Mouse (Mus musculus): ENCODE data around the gene Scimp. TPM values are rescaled to one million over a fixed set of nuclear protein-coding genes. Genes with fewer than 3 reads are reported as not detected.

Scimp gene
- 0.50 and 0.83 TPM in 2 replicates for polyA plus RNA-seq (2014; fragmentation: Nextera tagmentation; extraction: Ambion mirVana)

GRCm38 (mm10) chr11:70812365-70812764, at the start of gene Scimp:
Scimp (minus strand) TSS chr11:70812586.
- no peaks in the 10 kb centered on the region for H3K36me3 ChIP-seq (ENCODE audit: control insufficient read depth, insufficient read depth, low read length)
- H3K9me3 ChIP-seq (ENCODE audit: control insufficient read depth, low read length): no peaks in the 10 kb centered on the region
- WGBS: 84% methylated on average over 7 of the region's 7 CpGs
- DNase-seq (ENCODE audit: low spot score) (no peak), ATAC-seq (ENCODE audit: low read depth) (no peak)
- no peak within 1 kb of the TSS for H3K4me2 ChIP-seq (ENCODE audit: low read depth, low read length)
- H3K9ac ChIP-seq (ENCODE audit: low read depth, low read length): no peak within 1 kb of the TSS
- no peak within 1 kb of the TSS for H3K27ac ChIP-seq (replicated peaks; ENCODE audit: low read depth, low read length)
- no peak within 1 kb of the TSS for H3K4me3 ChIP-seq (ENCODE audit: low read depth, low read length)
- H3K27me3 ChIP-seq (replicated peaks; ENCODE audit: control insufficient read depth, insufficient read depth, low read length): no peaks in the 10 kb centered on the region
- H3K4me1 ChIP-seq (ENCODE audit: control insufficient read depth, insufficient read depth, low read length): no peaks in the 10 kb centered on the region

GRCm38 (mm10) chr11:70860371-70860770, 48.0 kb upstream of the Scimp start:
- WGBS: 76% methylated on average over 1 of the region's 1 CpGs

GRCm38 (mm10) chr11:70846029-70846428, 33.6 kb upstream of the Scimp start:
- no peak for DNase-seq (ENCODE audit: low spot score)
- H3K9ac ChIP-seq (ENCODE audit: low read depth, low read length): peak overlapping the region; percentile 95; the same call in 1 of the 2 replicates
- peaks cover 14% of the 10 kb centered on the region for H3K4me1 ChIP-seq (ENCODE audit: control insufficient read depth, insufficient read depth, low read length)
- no peaks in the 10 kb centered on the region for H3K36me3 ChIP-seq (ENCODE audit: control insufficient read depth, insufficient read depth, low read length)
- ATAC-seq (ENCODE audit: low read depth): no peak
- H3K27ac ChIP-seq (replicated peaks; ENCODE audit: low read depth, low read length): no peak overlapping the region
- peak overlapping the region; percentile 82 for H3K4me2 ChIP-seq (ENCODE audit: low read depth, low read length)
- peak overlapping the region; percentile 94 for H3K4me3 ChIP-seq (ENCODE audit: low read depth, low read length)
- 51% methylated on average over 2 of the region's 2 CpGs for WGBS
- H3K9me3 ChIP-seq (ENCODE audit: control insufficient read depth, low read length): no peaks in the 10 kb centered on the region
- no peaks in the 10 kb centered on the region for H3K27me3 ChIP-seq (replicated peaks; ENCODE audit: control insufficient read depth, insufficient read depth, low read length)

More at GRCm38 (mm10) chr11:70860371-70860770, 48.0 kb upstream of the Scimp start:
- Histone ChIP-seq H3K27me3 (replicated peaks; ENCODE audit: control insufficient read depth, insufficient read depth, low read length) (no peaks in the 10 kb centered on the region), H3K4me1 (ENCODE audit: control insufficient read depth, insufficient read depth, low read length) (no peaks in the 10 kb centered on the region), H3K27ac (replicated peaks; ENCODE audit: low read depth, low read length) (no peak overlapping the region), H3K4me3 (ENCODE audit: low read depth, low read length) (no peak overlapping the region), H3K4me2 (ENCODE audit: low read depth, low read length) (no peak overlapping the region), H3K9me3 (ENCODE audit: control insufficient read depth, low read length) (no peaks in the 10 kb centered on the region), H3K36me3 (ENCODE audit: control insufficient read depth, insufficient read depth, low read length) (no peaks in the 10 kb centered on the region), H3K9ac (ENCODE audit: low read depth, low read length) (no peak overlapping the region)
- ATAC-seq (ENCODE audit: low read depth) (no peak), DNase-seq (ENCODE audit: low spot score) (no peak)

- Histone ChIP-seq H3K4me2 (ENCODE audit: low read depth, low read length) (peak overlapping the region; percentile 82), H3K27ac (replicated peaks; ENCODE audit: low read depth, low read length) (0 out of 2 replicates have a peak overlapping the region, but pooled peaks have one; percentile 45), H3K4me1 (ENCODE audit: control insufficient read depth, insufficient read depth, low read length) (peaks cover 14% of the 10 kb centered on the region), H3K9ac (ENCODE audit: low read depth, low read length) (peak overlapping the region; percentile 95), H3K9me3 (ENCODE audit: control insufficient read depth, low read length) (no peaks in the 10 kb centered on the region), H3K4me3 (ENCODE audit: low read depth, low read length) (peak overlapping the region; percentile 94), H3K36me3 (ENCODE audit: control insufficient read depth, insufficient read depth, low read length) (no peaks in the 10 kb centered on the region), H3K27me3 (replicated peaks; ENCODE audit: control insufficient read depth, insufficient read depth, low read length) (no peaks in the 10 kb centered on the region)
- no peak for DNase-seq (ENCODE audit: low spot score)
- 3% methylated on average over 19 of the region's 19 CpGs for WGBS
- ATAC-seq (ENCODE audit: low read depth): no peak
Observed at GRCm38 (mm10) chr11:70845457-70845978, 33.1 kb upstream of the Scimp start.

- Histone ChIP-seq H3K9ac (ENCODE audit: low read depth, low read length) (peak within 1 kb of the TSS; percentile 95), H3K9me3 (ENCODE audit: control insufficient read depth, low read length) (no peaks in the 10 kb centered on the region), H3K27ac (replicated peaks; ENCODE audit: low read depth, low read length) (peak within 1 kb of the TSS; percentile 45), H3K4me2 (ENCODE audit: low read depth, low read length) (peak within 1 kb of the TSS; percentile 82), H3K4me1 (ENCODE audit: control insufficient read depth, insufficient read depth, low read length) (peaks cover 14% of the 10 kb centered on the region), H3K36me3 (ENCODE audit: control insufficient read depth, insufficient read depth, low read length) (no peaks in the 10 kb centered on the region), H3K4me3 (ENCODE audit: low read depth, low read length) (peak within 1 kb of the TSS; percentile 94), H3K27me3 (replicated peaks; ENCODE audit: control insufficient read depth, insufficient read depth, low read length) (no peaks in the 10 kb centered on the region)
- DNase-seq (ENCODE audit: low spot score) (peak; percentile 97), ATAC-seq (ENCODE audit: low read depth) (peak; percentile 96)
- WGBS: under 1% methylated on average over 53 of the region's 88 CpGs
Observed at GRCm38 (mm10) chr11:70844559-70845456, 32.4 kb upstream of the Scimp start, which contains the start of gene Rabep1. Rabep1 (plus strand) TSS chr11:70844778.

- 0 out of 2 replicates have a peak, but pooled peaks have one; percentile 30 for ATAC-seq (ENCODE audit: low read depth)
- DNase-seq (ENCODE audit: low spot score): peak; percentile 49
- H3K27ac ChIP-seq (replicated peaks; ENCODE audit: low read depth, low read length): peak overlapping the region; percentile 45
- H3K4me3 ChIP-seq (ENCODE audit: low read depth, low read length): peak overlapping the region; percentile 94
- H3K36me3 ChIP-seq (ENCODE audit: control insufficient read depth, insufficient read depth, low read length): no peaks in the 10 kb centered on the region
- H3K4me2 ChIP-seq (ENCODE audit: low read depth, low read length): peak overlapping the region; percentile 82
- no peaks in the 10 kb centered on the region for H3K27me3 ChIP-seq (replicated peaks; ENCODE audit: control insufficient read depth, insufficient read depth, low read length)
- no peaks in the 10 kb centered on the region for H3K9me3 ChIP-seq (ENCODE audit: control insufficient read depth, low read length)
- H3K4me1 ChIP-seq (ENCODE audit: control insufficient read depth, insufficient read depth, low read length): peaks cover 14% of the 10 kb centered on the region
- peak overlapping the region; percentile 95; the same call in 1 of the 2 replicates for H3K9ac ChIP-seq (ENCODE audit: low read depth, low read length)
- WGBS: 14% methylated on average over 12 of the region's 12 CpGs
Observed at GRCm38 (mm10) chr11:70843701-70844551, 31.5 kb upstream of the Scimp start.

GRCm38 (mm10) chr11:70842983-70843382, 30.6 kb upstream of the Scimp start:
- Histone ChIP-seq H3K4me1 (ENCODE audit: control insufficient read depth, insufficient read depth, low read length) (peaks cover 14% of the 10 kb centered on the region), H3K9me3 (ENCODE audit: control insufficient read depth, low read length) (no peaks in the 10 kb centered on the region), H3K27ac (replicated peaks; ENCODE audit: low read depth, low read length) (no peak overlapping the region), H3K9ac (ENCODE audit: low read depth, low read length) (no peak overlapping the region), H3K4me2 (ENCODE audit: low read depth, low read length) (no peak overlapping the region), H3K36me3 (ENCODE audit: control insufficient read depth, insufficient read depth, low read length) (no peaks in the 10 kb centered on the region), H3K4me3 (ENCODE audit: low read depth, low read length) (no peak overlapping the region), H3K27me3 (replicated peaks; ENCODE audit: control insufficient read depth, insufficient read depth, low read length) (no peaks in the 10 kb centered on the region)
- ATAC-seq (ENCODE audit: low read depth): no peak
- DNase-seq (ENCODE audit: low spot score): no peak
- WGBS: 52% methylated on average over 4 of the region's 4 CpGs

- Histone ChIP-seq H3K9ac (ENCODE audit: low read depth, low read length) (no peak overlapping the region), H3K4me3 (ENCODE audit: low read depth, low read length) (no peak overlapping the region), H3K9me3 (ENCODE audit: control insufficient read depth, low read length) (no peaks in the 10 kb centered on the region), H3K36me3 (ENCODE audit: control insufficient read depth, insufficient read depth, low read length) (no peaks in the 10 kb centered on the region), H3K4me1 (ENCODE audit: control insufficient read depth, insufficient read depth, low read length) (no peaks in the 10 kb centered on the region), H3K4me2 (ENCODE audit: low read depth, low read length) (no peak overlapping the region), H3K27me3 (replicated peaks; ENCODE audit: control insufficient read depth, insufficient read depth, low read length) (no peaks in the 10 kb centered on the region), H3K27ac (replicated peaks; ENCODE audit: low read depth, low read length) (no peak overlapping the region)
- peak; percentile 80 for ATAC-seq (ENCODE audit: low read depth)
- 28% methylated on average over 2 of the region's 2 CpGs for WGBS
- DNase-seq (ENCODE audit: low spot score): peak; percentile 68
Observed at GRCm38 (mm10) chr11:70838610-70839009, 26.2 kb upstream of the Scimp start.
